Mouse (Mus musculus): Measurements from ENCODE around the gene Flt3l.
"Not testable (repeated sequence)": the region's sequence is repeated elsewhere in the genome, so short reads cannot be mapped to it uniquely, and the experiment has no call there.

Gene Flt3l

DNA sequence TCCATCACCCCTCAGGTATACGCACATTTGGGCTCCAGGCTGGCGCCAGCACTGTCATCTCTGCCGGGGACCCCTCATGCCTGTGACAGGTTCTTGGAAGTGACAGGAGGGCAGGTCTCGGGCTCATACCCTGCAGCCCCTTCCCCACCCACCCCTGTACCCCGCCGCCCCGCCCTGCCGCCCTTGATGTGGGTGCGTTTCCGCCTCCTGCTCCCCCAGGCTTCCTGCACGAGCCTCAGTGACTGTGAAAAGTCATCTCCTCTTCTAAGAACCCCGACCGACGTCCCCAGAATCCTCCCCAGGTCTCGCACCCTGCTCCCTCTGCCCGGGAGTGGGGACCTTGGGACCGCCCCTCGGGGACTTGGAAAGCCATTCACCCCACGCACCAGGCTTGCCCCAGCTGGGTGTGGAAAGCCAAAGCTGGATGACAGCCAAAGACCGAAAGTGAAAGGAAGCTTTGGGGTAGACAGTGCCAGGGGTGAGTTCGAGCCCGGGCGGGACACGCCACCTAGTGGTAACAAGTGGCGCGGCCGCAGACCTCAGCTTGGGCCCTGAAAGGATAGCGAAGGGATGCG lies at the start of gene Flt3l, which contains the start of gene Gm45713:
TSS of gene Flt3l (minus strand) at position 440 of the 575 bp plus-strand sequence.
TSS of gene Gm45713 (minus strand) at position 239 of the 575 bp plus-strand sequence.
- DNase-seq (ENCODE audit: extremely low read depth, low read depth, low spot score): no peak

DNA sequence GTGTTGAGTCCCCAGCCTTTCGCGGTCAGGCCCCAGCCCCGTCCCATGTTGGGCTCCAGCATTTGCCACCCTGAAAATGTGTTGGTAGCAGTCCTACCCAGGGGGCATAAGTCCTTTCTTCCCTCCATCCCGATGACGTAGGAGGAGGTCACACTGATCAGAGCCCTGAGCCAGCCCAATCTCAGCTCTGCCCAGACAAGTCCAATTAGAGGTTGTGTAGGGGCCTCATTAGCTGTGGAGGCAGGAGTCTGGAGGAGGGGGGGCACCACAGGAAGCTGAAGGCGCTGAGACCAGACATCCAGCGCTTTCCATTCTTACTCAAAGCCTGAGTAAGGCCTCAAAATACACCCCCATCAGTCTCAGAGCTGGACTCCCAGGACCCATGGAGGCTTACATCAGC lies 49.7 kb upstream of the Flt3l start:
- DNase-seq (ENCODE audit: extremely low read depth, low read depth, low spot score): no peak

DNA sequence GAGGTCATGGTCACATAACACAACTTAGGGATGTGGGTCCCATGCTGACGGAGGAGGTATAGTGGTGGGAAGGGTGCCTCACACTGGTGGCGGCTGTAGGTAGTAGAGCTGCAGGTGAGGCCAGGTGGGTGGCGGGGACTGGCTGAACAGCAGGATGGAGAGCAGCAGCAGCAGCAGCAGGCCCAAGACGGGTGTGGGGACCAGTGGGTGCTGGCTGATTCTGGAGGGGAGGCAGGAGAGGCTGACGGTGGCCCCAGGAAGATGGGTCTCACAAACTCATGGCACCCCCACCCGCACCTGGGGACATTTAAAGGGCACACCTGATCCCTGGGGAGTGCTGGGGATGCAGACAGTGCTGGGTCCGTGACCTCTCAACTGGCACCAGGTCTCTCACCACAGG lies 47.4 kb upstream of the Flt3l start:
- no peak for DNase-seq (ENCODE audit: extremely low read depth, low read depth, low spot score)

DNA sequence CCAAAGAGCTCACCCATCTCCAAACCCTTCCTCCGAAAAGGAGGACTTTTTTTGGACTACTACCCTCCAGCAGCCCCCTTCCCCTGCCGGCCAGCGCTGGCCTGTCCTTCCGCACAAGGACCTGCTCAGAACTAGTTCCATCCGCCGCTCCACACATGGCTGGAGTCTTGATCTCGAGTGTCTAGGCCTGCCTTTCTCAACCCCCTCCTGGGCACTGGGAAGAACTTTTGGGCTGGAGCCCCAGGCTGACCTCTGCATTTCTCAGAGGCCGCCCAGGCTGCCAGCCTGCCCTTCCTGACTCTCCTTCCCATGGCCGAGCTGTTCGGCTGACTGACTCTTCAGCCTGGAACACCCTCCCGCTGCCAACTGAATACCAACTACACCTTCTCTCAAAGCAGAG lies 46.4 kb upstream of the Flt3l start:
- DNase-seq (ENCODE audit: extremely low read depth, low read depth, low spot score): no peak

DNA sequence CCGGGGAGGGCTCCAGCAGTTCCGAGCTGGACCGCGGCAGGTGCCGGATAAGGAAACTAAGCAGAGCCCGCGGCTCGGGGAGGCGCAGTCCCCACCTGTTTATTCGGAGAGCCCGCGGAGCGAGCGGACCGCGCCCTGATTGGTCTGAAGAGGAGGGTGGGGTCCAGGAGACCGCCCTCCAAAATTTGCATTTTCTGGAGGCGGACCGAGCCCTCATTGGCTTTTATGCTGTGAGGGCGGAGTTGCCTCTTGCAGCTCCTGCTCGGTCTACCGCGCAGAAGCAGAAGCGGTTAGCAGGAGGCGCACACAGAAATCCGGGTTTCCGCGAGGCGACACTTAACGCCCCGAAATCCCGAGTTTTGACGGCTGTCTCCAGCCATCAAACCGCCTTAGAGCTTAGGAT lies 46.0 kb upstream of the Flt3l start:
- peak; percentile 43 for DNase-seq (ENCODE audit: extremely low read depth, low read depth, low spot score)

DNA sequence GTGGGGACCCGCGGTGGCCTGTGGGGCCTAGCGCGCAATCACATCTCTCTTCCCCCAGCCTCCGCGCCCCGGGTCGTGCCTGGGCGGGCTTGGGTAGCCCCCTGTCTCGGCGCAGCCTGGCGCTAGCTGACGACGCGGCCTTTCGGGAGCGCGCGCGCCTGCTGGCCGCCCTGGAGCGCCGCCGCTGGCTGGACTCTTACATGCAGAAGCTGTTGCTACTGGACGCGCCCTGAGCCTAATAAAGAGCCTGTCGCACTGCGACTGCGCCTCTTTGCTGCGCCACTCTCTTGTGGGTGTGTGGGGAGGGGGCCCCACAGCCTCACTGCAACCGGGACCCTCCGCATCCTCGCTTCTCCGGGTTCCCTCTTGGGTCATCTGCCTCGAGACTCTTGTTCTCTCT lies 45.3 kb upstream of the Flt3l start:
- no peak for DNase-seq (ENCODE audit: extremely low read depth, low read depth, low spot score)

DNA sequence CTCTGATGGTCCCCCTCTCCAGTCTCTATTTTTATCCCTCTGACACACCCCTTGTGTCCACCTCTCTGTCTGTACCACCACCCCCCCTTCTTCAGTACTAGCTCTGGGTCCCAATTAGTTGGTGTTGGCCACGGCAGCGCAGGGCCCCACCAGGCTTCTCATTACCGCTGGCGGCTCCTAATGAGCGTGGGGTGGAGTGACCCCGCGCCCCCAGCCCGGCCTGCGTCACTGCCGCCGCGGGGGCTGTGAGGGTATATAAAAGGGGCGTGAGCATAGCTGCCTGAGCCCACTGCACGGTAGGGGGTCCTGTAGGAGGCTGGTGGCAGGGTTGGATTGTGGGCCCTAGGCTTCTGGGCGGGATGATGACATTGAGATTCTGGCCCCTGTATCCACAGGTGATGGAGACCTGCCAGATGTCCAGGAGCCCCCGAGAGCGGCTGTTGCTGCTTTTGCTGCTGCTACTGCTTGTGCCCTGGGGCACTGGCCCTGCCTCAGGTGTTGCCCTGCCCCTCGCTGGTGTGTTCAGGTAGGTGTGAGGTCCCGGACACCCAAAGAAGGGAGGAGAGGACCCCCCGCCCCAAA lies 44.8 kb upstream of the Flt3l start, which contains the start of gene Pth2:
TSS of gene Pth2 (plus strand) at position 100 of the 582 bp plus-strand sequence.
- no peak for DNase-seq (ENCODE audit: extremely low read depth, low read depth, low spot score)

DNA sequence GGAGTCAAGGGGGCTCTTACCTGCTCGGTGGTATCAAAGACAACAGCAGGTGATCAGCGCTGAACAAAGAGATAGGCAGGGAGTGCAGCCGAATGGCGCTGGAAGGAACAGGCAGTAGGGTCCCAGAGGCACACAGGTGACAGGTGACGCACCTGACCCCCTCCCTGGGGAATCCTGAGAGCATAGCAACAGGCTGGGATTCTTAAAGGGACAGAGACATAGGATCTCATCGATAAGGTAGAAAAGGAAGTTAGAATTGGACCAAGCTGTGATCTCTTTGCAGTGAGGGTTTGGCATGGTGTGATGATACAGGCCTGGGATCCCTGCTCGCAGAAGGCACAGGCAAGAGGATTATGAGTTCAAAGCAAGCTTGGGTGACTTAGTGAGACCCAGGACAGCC lies 43.2 kb upstream of the Flt3l start, which contains the start of gene Gfy:
TSS of gene Gfy (minus strand) at position 101 of the 400 bp plus-strand sequence.
- no peak for DNase-seq (ENCODE audit: extremely low read depth, low read depth, low spot score)

DNA sequence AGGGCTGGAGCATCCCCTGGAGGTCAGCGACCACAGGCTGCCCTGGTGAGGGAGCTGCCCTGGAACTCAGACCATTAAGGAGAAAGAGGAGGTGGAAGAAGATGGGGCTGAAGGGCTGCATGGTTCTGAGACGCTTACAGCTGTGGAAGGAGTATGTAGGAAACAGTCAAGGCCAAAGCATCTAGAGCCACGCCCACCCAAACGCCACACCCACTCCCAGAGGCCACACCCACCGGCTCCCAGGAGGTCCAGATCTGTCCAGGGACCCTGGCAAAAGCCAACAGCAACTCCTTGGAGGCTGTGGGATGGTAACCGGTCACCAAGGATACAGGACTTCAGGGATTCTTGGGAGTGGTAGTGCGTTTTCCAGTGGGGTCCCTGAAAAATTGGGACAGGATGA lies 42.3 kb upstream of the Flt3l start:
- no peak for DNase-seq (ENCODE audit: extremely low read depth, low read depth, low spot score)

DNA sequence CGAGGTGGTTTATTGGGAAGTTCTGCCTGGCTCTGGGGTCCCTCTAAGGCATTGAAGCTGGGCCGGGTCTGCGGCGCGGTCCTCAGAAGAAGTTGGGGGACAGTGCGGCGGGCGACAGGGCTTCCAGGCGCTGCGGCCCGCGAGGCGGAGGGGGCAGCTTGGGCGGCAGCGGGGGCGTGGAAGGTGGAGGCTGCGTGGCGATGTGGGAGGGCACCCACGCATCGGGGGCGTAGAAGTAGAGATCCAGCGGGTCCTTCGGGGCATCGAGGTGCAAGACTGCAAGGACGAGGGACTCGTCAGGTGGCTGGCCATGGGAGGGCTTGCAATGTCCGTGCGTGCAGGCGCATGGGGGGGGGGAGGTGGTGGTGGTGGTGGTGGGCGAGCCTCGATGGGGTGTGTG lies 40.1 kb upstream of the Flt3l start:
- DNase-seq (ENCODE audit: extremely low read depth, low read depth, low spot score): no peak

DNA sequence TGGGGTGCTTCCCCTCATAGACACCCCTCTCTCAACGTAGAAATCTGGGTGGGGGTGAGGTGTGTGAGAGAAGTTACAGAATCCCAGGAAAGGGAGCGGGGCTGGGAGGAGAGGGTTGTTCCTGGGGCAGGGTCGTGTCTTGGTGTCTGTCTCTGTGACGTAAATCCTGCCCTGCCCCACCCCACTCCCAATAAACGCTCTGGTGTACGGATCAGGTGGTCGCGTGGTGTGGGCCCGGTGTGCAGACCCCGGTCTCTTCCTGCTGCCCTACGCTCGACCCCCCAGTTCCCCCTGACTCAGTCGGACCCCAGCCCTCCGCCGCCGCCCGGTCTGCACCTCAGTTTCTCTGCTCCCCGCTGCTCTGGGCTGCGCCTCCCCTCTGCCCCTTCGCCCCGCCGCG lies 39.7 kb upstream of the Flt3l start:
- DNase-seq (ENCODE audit: extremely low read depth, low read depth, low spot score): no peak

DNA sequence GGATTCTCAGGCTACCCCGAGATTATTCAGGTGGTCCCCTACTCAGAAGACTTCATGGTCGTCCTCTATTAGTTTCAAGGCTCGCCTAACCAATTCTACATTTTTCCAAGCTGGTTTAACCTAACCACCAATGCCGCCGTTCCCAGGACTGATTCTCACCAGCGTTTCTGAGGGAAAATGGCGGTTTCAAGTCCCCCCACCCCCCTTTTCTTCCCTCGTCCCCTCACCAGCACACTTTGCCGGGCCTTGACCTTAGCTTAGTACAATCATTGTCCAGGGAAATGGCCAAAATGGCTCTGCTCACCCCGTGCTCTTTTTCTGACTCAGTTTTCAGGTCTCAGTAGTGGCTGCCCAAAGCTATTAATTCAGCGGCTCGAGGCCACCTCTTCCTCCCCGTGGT lies 39.2 kb upstream of the Flt3l start:
- no peak for DNase-seq (ENCODE audit: extremely low read depth, low read depth, low spot score)

DNA sequence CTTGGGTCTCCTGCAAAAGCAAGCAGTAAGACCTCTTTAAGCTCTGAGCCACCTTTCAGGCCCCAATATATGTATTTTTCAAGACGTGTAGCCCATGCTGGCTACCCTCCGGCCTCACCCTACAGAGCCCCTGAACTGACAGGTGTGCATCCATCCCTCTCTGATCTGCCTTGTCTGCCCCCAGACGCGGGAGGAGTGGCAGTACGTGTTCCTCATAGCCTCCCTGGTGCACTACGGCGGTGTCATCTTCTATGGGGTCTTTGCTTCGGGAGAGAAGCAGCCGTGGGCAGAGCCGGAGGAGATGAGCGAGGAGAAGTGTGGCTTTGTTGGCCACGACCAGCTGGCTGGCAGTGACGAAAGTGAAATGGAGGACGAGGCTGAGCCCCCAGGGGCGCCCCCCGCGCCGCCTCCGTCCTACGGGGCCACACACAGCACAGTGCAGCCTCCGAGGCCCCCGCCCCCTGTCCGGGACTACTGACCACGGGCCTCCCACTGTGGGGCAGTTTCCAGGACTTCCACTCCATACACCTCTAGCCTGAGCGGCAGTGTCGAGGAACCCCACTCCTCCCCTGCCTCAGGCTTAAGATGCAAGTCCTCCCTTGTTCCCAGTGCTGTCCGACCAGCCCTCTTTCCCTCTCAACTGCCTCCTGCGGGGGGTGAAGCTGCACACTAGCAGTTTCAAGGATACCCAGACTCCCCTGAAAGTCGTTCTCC lies 38.5 kb upstream of the Flt3l start:
- no peak for DNase-seq (ENCODE audit: extremely low read depth, low read depth, low spot score)

DNA sequence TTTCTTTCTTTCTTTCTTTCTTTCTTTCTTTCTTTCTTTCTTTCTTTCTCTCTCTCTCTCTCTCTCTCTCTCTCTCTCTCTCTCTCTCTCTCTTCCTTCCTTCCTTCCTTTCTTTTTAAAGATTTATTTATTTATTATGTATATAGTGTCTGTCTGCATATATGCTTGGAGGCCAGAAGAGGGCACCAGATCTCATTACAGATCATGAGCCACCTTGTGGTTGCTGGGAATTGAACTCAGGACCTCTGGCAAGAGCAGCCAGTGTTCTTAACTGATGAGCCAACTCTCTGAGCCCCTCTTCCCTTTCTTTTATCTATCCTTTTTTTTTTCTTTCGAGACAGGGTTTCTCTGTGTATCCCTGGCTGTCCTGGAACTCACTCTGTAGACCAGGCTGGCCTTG lies 37.5 kb upstream of the Flt3l start:
- not testable (repeated sequence) for DNase-seq (ENCODE audit: extremely low read depth, low read depth, low spot score)

DNA sequence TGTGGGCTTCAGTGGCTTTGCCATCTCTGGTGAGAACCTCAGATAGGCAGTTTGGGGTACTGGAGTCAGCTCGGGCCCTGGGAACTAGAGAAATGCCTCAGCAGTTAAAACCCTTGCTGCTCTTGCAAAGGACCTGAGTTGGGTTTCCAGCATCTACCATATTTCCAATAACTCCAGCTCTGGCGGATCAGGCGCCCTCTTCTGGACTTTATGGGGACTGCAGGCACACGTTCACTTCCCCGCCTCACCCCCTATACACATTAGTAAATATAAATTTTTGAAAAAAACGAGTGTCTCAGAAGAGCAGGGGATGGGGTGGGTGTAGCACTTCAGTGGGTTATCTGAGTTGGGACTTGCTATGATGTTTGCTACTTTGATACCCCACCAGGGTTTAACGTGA lies 36.7 kb upstream of the Flt3l start:
- DNase-seq (ENCODE audit: extremely low read depth, low read depth, low spot score): no peak

DNA sequence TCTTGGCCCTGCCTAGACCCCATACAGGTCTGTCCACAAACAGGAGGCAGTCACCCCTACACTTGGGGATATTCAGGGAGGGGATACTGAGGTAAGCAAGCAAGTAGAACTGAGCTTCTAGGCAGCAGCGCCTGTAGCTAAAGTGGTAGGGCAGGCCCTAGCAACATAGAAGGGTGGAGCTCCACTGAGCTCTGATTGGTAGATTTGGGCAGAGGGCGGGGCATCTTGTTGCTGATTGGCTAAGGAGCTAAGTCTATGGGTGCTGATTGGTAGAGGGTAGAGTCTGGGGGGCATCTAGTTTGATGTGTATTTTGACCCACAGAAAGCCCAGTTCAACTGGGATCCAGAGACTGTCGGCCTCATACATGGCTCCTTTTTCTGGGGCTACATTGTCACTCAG lies 33.3 kb upstream of the Flt3l start:
- no peak for DNase-seq (ENCODE audit: extremely low read depth, low read depth, low spot score)

DNA sequence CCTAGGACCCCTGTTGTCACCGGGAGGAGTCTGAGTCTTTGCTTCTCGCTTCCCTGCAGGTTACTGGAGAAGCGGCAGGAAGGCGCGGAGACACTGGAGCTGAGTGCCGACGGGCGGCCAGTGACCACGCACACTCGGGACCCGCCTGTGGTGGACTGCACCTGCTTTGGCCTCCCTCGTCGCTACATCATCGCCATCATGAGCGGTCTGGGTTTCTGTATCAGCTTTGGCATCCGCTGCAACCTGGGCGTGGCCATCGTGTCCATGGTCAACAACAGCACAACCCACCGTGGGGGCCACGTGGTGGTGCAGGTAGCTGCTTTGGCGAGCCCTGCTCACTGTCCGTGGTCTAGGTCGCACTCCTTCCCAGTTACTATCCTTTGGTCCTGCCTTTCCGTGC lies 32.4 kb upstream of the Flt3l start:
- DNase-seq (ENCODE audit: extremely low read depth, low read depth, low spot score): no peak

DNA sequence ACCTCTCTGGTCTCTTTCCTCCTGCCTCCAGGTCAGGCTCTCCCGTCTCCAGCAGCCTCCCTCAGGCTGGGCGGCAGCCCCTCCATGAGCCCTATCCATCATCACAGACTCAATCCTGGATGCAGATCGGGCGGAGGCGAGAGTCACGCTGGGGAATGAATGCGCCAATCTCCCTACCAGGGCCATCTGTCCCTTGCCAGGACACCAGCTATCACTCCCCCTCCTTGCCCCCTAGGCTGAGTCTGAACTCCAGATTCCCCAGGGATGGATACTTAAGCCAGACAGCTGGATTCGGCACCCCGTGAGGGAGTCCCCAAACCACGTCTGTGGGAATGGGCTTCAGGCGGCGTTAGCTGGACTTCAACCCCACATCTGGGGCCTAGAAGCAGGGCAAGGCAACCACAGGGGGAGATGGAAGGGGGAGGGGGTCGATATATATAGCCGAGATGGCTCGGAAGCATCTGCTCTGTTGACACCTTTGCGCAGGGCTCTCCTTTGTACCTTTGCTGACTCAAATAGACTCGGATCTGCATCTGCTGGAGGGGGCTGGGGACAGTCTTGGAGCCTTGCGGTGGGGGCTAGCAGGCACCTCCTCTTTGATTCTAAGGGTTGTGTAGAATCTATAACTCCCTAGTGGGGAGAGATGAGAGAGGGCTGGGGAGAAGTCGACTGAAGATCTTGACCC lies 31.7 kb upstream of the Flt3l start:
- DNase-seq (ENCODE audit: extremely low read depth, low read depth, low spot score): no peak

DNA sequence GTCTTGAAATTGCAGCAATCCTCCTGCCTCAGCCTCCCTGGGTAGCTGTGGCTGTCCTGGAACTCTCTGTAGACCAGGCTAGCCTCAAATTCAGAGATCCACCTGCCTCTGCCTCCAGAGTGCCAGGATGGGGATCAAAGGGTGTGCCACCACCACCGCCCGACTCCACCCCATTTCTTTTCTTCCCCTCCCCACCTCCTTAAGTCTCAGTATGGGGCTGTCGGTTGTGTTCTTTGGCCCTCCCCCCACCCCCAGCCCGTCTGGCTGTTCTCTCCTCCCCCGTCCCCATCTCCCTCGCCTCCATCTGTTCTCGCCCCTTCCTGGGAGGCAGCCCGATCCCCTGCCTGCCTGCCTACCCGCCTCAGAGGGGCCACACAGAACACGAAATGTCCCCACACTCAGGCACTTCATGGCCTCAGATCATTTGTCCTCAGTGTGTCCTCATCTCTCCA lies 30.7 kb upstream of the Flt3l start:
- DNase-seq (ENCODE audit: extremely low read depth, low read depth, low spot score): no peak

DNA sequence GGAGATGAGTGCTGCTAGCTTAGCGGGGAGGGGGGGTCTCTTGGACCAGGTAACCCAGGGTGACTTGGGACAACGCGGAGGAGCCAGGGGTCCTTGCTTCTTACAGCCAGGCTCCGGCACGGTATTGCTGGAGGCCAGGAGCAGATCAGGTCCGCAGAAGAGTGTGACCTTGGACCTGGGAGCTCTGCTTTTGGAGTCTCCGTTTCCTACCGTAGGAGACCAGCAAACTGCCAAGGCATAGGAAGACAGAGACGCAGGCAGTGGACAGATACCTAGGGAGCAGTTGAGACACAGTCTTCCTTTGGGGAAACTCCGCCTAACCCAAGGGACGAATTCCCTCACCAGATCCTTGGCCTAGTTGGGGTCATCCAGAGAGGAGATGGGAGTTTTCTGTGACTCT lies 29.5 kb upstream of the Flt3l start:
- DNase-seq (ENCODE audit: extremely low read depth, low read depth, low spot score): no peak

DNA sequence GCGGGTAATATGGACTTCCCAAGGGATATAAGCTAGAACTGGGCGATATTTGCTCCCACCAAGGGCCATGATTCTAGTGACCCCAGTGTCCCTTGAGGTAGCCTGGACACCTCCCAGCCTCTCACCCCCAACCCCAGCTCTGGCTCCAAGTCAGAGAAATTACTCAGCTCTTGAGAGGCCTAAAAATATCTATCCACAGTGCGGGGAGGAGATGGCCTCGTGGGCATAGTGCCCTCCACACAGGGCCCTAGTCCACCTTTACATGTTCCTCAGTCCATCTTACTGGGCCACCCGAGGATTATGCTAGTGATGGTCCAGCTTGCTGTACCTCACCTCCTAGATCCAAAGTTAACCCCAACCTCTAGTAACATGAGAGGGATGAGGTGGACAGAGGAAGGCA lies 28.6 kb upstream of the Flt3l start:
- no peak for DNase-seq (ENCODE audit: extremely low read depth, low read depth, low spot score)

Measured in fat pad, adult 2 months (tissue).